Mouse (Mus musculus) 416B (cell line): Measurements from ENCODE around the gene Dvl2.

Experiments used
- DNase-seq: peaks from one replicate; pipeline ENCODE4 v3.0.0; 2011; ENCODE audit warnings: low read depth

Gene Dvl2

GRCm38 (mm10) chr11:70028401-70029129 lies 28.2 kb downstream of the Dvl2 start:
- no peak for DNase-seq

DNA sequence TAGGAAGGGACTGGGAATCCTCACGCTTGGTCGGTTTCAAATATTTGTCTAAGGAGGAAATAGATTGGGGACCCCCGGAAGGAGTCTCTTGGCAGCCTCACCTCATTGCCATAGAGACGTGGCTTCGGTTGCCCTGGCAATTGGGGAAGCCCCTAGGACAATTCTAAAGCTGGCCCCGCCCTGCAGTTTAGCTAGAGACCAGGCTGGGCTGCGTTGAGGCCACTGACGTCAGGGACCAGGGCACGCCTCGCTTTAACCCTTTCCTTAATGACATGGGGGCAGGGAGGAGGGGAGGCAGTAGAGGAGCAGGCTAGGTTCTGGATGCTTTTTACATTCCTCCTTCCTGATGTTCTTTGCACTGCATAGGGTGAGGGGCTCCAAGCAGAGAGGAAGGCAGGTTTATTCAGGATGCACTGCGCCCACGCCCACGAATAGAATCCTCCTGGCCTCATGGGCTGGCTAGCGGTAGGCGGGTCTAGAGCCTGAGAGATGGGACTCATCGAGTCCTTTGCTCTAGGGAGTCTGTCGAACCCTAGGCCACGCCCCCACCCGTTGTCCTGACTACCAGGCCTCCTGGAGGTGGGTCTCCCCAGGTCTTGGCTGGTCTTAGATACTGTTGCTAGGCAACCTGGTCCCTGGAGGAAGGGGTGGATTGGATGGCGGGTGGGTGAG lies 28.9 kb downstream of the Dvl2 start:
- DNase-seq = no peak

DNA sequence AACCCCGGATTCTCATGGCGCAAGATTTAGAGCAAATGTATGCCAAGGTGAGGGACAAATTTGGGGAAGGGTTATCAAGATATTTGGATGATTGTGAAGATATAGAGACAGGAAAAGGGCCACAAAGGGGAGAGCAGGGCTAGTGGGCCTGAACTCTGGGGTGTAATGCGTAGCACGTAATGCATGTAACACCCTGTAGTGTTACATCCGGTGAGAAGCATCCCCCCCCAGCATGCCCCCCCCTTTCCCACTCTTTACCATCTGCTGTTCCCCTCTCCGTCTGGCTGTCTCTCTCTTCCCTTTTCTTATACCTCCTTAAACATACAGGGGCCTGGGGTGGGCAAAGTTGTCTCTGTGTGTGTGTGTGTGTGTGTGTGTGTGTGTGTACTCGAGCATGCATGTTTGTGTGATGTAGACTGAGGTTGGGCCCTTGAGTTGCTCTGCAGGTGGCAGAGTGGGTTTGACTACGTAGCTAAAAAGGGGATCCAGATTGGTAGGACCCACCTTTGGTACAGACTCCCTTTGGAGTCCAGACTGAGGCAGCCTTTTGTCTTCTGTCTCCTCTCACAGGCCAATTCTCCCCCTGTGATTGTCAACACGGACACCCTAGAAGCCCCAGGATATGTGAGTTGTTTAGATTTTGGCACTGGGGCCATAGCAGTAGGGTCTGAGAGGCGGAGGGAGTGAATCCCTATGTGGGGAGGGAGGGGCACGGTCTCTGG lies 29.6 kb downstream of the Dvl2 start:
- no peak for DNase-seq

- DNase-seq = no peak
These were observed 30.4 kb downstream of the Dvl2 start for GRCm38 (mm10) chr11:70030651-70031320.

DNA sequence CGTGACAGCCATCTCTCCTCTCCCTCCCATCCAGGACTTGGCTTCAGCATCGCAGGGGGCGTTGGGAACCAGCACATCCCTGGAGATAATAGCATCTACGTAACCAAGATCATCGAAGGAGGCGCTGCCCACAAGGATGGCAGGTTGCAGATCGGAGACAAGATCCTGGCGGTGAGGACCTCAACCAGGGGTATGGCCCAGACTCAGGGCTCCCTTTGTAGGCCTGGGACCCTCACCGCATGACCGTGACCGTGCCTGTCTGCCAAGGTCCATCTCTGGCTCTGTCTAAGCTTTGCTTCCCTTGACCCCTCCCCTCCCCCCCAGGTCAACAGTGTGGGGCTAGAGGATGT lies 30.9 kb downstream of the Dvl2 start:
- DNase-seq = no peak

DNA sequence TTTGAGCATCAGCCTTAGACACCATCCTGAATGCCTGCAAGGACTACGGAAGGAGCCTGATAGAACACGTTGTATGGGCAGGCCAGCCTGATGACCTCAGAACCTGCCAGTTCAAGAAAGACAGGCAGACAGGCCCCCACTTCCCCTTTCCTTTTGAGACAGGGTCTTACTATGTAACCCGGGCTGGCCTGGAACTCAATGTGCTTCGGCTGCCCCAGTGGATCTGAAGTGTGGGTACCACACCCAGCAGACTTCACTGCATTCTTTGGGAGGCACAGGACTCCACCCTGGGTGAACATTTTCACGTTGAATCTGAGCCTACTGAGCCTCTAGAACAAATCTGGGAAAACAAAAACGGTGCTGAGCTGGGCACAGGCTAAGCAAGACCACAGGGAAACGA lies 37.8 kb downstream of the Dvl2 start:
- DNase-seq = no peak

- no peak for DNase-seq
These were observed 39.2 kb downstream of the Dvl2 start for GRCm38 (mm10) chr11:70039631-70040030.

DNA sequence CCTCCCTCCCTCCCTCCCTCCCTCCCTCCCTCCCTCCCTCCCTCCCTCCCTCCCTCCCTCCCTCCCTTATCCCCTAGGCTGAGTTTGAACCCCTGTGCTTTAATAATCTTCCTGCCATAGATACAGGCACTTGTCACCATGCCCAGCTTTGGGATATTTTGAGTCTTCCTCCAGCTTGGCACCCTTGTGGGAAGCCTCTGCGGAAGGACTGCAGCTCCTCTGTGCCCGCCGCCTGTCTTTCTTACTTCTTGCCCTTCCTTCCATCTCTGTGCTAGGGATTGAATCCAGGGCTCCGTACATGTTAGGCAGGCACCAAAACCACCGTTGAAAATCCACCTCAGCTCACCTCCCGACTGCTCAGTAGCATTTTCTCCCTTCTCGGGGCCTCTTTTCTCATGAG lies 39.8 kb downstream of the Dvl2 start:
- no peak for DNase-seq

- no peak for DNase-seq
These were observed 42.1 kb downstream of the Dvl2 start for GRCm38 (mm10) chr11:70042309-70043085.

DNA sequence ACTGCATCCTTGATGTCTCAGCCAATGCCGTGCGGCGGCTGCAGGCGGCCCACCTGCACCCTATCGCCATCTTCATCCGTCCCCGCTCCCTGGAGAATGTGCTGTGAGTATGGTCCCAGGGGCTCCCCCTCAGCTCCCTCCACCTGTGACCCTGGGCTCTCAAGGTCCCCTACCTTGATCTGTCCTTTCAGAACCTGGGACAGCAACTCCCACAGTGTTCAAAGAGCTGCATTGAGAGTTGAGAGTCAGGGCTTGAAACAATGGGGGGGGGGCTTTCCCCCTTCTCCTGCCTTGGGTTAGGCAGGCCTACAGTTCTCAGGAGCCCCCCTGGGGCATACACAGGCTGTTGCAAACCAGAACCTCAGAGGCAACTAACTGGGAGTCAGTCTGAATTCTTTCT lies 43.3 kb downstream of the Dvl2 start:
- no peak for DNase-seq

- DNase-seq = no peak
These were observed 45.0 kb downstream of the Dvl2 start for GRCm38 (mm10) chr11:70045435-70045834.

DNA sequence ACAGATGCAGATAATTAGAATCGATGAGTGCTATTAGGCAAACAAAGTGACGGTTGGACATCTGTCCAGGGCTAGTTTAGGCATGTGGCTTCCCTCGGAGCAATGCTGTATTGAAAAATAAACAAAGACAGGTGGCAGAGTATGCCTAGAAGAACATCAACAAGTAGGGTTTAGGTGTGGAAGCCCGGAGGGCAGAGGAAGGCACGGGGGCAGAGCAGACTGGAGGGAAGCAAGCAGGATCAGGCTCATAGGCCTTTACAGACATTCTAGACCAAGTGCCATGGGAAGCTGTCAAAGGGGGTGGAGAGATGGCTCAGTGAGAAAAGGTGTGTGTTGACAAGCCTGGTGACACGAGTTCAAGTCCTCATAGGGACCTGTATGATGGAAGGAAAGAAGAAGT lies 49.0 kb downstream of the Dvl2 start:
- no peak for DNase-seq

DNA sequence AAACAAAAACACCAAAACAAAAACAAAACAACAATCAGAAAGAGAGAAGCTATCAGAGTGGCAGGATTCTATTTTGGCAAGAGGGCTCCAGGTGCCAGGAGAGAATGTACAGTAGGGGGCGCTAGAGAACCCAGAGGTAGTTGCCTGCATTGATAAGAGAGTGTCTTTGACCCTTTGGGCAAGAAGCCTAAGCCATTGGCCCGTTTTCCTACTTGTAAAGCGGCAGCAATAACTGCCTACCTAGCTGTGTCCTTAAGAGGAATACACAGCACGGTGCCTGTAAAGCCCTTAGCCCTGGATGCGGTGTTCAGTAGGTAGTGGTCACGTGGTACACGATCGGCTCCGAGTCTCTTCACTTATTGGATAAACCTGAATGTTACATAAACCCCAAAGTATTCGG lies 49.4 kb downstream of the Dvl2 start:
- peak; percentile 46 for DNase-seq

DNA sequence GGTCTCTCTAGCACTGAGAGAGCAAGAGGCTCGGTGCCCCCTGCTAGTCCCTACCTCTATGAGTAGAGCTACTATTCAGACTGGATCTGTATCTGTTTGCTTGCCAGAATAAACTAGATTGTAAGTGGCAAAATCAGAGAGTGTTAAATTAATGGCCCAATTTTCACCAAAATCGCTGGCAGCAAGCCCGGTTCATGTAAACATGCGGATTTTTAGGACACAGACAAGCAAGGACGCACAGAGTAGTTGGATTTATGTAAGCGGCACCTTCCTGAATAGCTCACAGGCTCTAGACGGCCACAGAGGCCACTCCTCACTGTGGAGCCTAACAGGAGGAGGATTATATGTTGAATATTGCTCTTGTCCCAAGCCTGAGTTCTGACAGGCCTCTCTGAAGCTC lies 52.8 kb downstream of the Dvl2 start:
- DNase-seq = no peak

DNA sequence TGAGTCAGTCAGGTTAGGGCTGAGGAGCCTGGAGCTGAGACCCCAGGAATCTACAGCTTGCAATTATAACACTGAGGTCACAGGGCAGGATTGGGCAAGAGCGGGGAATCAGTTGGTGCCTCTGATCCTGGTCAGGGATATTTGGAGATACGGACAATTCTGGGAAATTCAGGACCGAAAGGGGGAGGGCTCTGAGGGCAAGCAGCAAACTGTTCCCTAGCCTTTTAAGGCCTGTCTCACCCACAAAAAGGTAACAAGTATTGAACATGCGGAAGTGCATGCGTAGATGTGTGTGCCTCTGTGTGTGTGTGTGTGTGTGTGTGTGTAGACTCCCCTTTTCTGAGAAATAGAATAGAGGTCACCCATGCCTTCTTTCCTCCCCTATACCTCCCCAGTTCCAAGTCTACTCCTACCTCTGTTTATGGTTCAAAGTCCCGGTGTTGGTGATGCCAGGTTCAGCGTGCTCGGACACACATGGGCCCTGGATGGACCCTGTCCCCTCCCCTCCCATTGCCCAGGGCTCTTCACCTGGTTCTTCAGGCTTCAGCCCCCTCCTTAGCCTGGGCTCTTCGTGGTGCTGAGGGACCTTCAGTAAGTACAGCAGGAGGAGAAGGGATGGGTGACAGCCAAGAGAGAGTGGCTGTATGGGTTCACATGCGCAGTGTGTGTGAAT lies 53.6 kb downstream of the Dvl2 start, which contains the start of gene Asgr1:
Asgr1 (plus strand) TSS at position 188 of the 673 bp plus-strand sequence.
- no peak for DNase-seq

DNA sequence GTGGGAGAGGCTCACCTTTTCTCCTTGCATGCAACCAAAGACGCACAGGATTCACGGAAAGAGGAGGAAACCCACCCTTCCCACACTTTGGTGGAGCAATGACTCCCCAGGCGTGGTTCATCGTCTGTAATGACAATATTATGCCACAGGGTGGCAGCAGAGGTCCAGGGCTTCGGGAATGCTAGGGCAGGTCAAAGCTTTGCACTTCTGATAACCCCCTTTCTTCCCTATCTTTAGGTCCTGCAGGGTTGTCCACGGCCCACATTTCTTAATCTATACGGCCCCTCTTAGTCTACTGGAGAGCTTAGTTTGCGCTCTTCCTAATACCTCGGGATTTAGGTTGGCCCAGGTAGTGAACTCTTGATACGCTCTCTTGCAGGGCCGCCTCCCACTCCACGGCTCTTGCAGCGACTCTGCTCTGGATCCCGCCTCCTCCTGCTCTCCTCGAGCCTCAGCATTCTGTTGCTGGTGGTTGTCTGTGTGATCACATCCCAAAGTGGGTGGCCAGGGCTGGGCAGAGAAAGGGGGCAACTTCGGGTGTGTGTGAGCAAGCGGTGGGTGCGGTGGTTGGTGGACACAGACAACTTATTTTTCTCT lies 55.3 kb downstream of the Dvl2 start:
- DNase-seq = peak; percentile 65

DNA sequence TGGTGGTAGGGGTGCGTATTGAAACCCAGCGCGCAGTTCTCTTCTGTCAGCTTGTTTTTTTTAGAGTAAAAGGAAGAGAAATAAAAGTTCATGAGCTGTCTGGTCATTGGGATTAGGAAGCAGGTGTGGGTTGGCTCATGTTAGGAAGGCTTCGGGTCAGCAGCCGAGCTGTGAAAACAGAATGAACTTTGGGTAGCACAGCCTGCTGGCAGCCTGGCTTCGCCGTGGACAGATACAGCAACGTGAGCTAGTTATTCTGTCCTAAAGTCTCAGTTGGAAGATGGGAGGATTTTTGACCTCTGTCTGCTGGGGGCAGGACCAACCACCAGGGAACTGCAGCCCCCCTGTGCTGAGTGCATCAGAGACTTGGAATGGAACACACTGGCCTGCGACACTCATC lies 57.4 kb downstream of the Dvl2 start:
- DNase-seq = no peak

DNA sequence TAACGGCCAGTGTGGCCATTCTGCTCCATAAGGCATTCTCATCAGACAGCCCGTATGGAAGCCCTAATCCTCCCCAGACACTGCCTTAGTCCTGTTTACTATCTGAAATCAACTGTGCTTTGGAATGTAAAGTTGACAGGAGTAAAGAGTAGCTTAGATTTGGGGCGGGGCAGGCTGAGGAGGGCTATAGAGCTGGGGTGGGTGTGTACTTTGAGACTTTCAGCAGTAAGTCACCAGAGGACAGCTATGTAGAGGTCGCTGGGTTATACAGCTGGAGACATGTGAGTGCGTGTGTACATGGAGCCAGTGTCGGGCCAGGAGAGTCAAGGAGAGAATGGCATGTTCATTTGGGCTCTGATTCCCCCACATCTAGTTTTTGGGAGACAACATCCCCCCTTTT lies 59.5 kb downstream of the Dvl2 start:
- DNase-seq = no peak
